Mouse (Mus musculus): ENCODE measurements around the gene Trem3.

- TF ChIP-seq GATA1 (IDR thresholded peaks at IDR 0.05; ENCODE audit: low read length), result no peak
- TF ChIP-seq TAL1 (IDR thresholded peaks at IDR 0.05; ENCODE audit: low read length), result no peak
Measured at GRCm38 (mm10) chr17:48287276-48287675, 39.7 kb downstream of the Trem3 start.

Measured in erythroblast, embryonic 14.5 days (primary cell).